Mouse (Mus musculus) urinary bladder, postnatal 4 days (tissue): ENCODE results near the gene Brix1.

Experiments used
- DNase-seq, 2 experiments: peaks; one replicate each; pipeline ENCODE4 v3.0.0; 2021 to 2022; ENCODE audit warnings: low spot score in 2 of 2

Gene Brix1

DNA sequence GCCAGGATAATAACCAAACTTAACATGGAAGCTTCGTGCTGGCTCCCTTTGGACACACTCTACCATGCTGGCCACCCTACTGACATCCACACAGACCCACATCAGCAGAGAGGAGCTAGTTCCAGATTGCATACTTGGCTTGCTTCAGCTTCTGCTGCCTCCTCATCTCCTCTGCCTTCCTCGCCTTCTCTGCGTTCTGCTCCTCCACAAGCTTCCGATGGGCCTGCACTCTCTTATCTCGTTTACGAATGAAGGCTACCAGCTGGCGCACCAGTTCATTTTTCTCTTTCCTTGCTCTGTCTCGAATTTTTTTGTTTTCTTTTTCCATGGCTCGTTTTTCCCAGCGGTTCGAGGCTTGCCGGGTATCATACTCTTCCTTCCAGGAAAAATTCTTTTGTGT is 24.8 kb downstream of the Brix1 start:
- no peak for DNase-seq

DNA sequence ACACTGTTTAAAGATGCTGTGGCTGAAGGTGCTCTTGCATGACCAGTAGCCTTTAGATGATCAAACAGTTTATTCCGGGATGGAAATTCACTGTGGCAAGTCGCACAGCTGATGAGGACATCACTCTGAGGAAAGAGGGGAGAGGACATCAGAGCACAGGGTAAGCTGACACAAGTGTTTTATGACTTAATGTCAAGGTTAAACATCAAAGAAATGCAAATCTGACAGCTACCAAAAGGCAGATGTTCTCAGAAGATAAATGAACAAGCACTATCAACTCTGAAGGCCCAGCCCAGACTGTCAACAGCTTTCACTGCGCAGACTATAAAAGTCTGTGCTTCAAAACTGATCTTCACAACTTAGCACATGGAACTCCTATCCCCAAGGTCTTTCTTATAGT is 38.6 kb downstream of the Brix1 start:
- no peak for DNase-seq

DNA sequence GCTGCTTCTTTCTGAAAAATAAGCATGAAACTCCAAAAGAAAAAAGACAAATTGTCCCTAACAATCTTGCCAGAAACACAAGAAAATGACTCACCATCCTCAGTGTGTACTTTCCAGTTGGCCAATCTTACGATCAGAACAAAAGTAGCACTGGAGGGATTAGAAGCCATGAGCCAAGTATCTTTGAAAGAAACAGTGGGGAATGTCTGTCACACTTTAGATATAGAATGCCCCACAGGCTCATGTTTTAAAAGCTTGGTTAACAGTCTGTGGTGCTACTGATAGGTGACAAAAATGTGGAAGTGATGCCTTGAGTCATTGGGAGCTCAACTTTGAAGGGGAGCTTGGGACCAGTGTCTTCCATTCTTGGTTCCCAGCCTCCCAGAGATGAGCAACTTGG is 43.5 kb downstream of the Brix1 start:
- DNase-seq = no peak

DNA sequence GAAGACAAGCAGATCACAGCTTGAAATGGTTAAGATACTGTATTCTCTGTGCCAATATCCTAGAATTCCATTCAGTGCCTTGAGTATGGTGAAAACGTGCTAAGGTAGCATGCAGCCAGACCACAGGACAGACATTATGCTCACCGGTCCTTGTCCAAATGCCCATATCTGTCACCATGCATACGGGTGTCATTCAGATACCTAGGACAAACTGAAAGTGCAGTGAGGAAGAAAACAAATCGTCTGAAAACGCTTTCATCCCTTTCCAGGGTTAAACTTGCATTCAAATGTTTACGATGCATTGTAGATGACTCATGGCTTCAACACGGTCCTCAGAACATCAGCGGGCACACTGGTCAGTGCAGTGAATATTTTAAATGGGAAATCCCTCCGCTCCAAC is 44.3 kb downstream of the Brix1 start:
- DNase-seq = no peak

DNA sequence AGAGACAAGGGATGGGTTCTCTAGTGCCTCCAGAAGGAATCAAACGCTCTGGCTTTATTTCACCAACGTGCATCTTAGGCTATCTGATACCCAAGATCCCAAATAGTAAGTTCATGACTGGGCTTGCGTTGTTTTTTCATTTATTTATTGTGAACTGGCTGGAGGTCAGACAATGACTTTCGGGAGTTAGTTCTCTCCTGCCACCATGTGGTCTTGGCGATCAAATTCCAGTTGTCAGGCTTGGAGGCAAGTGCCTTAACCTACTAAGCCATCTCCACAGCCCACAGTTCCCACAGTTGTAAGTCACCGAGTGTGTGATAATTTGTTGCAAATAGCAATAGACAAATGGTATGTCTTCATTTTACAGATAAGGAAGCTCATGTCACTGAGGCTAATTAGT is 45.8 kb downstream of the Brix1 start:
- DNase-seq = no peak

DNA sequence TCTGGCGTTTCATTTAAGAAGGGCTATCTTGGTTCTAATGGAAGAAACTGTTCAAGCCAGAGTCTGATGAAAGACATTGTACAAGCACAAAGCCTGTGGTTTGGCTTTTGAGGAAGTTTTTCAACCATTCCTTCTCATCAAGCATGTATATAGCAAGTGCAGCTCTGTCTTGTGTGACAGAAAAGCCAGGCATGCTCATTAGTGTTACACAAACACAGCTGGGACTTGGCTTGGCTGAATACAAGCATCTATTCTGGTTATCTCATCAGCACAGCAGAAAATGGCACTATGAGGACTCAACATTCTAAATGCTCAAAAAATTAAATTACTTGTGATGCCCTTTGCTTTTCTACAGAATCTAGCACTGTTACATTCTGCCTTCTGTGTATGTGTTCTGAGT is 48.9 kb downstream of the Brix1 start:
- DNase-seq = no peak

DNA sequence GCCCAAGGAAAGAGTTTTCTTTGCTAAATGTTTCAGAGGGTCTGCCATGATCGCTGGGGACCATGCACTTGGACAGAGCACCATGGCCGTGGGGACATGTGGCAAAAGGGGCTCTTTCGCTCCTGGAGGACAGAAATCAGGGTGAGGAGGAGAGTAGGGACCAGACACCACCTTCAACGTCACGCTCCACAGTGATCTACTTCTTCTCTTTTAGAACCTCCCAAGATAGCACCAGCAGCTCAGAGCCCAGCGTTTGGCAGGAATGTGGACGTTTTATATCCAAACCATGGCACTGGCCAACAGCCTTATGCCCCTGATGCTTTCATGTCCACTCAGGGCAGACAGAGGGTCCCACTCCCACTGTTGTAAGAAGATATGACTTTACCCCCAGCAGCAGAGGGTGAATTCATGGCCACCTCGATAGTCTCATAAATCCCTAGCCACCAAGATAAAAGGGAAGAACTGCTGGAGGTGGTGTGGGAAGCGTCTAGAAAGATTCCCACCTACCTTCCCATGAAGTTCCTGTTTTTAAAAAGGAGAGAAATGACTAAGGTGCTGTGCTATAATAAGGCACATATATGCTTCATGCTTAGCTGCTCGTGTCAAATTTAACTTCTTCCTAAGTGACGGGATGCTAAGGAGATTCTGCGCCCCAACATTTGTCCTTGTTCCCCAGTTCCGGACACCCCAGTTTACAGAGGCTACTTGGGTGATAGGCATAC is 59.0 kb downstream of the Brix1 start:
- DNase-seq = no peak

DNA sequence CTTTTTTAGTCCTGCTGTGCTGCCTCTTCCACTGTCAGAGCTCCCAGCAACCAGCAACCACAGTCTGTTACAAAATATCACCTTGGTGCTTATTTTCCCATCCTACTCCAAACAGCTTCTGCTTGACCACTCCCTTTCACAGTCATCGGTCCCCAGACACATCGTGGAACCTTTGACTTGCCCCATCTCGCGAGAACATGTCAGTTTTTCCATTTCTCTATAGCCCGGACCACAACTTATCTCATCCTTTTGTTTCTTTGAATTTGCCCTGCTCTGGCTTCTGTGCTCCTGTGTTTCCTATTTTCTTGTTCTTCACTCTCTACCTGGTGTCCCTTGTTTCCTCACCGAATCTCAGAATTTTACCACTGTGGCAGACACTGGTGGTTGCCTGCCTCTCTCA is 59.6 kb downstream of the Brix1 start:
- no peak for DNase-seq
